8 mouse cellular contexts compared by ENCODE assay signal in genomic region chr5:96161578-96162398, GRCm38 (mm10). TPM values are rescaled to one million over a fixed set of nuclear protein-coding genes. Genes with fewer than 3 reads are reported as not detected.
DNase-seq lines count a peak whose midpoint lies in the region; ATAC-seq and TF ChIP-seq lines count a peak whose summit lies in the region.

No protein-coding gene starts in this region.

- H3K27me3 ChIP-seq in hindbrain, embryonic 10.5 days (ENCODE audit: insufficient read depth, poor library complexity, severe bottlenecking), result no peaks in the 10 kb centered on the region
- H3K27me3 ChIP-seq in lung, embryonic 14.5 days (ENCODE audit: insufficient read depth, low read length), result no peaks in the 10 kb centered on the region

- H3K27ac ChIP-seq in ES-E14 (ENCODE audit: insufficient read depth, low read depth, low read length, poor library complexity, severe bottlenecking), result peak overlapping the region; percentile 64
- H3K27ac ChIP-seq in hindbrain, embryonic 10.5 days, result peak overlapping the region; percentile 99
- peak overlapping the region; percentile 99 for H3K27ac ChIP-seq in lung, embryonic 14.5 days (ENCODE audit: low read depth)
- H3K27ac ChIP-seq in olfactory bulb, adult 2 months (ENCODE audit: insufficient read depth, low read depth, low read length), result peak overlapping the region; percentile 99

- in situ Hi-C loops in ES-E14 (cut with MboI; ENCODE audit: low sequenced_read_pairs in 2 of 2, unreplicated experiment in 2 of 2), result no loop called here

- 0 out of 2 replicates have a peak, but pooled peaks have one; percentile 18 for TF ChIP-seq POLR2A in olfactory bulb, adult 2 months (IDR thresholded peaks at IDR 0.05; ENCODE audit: insufficient read depth, low read depth, low read length)

- no peaks in the 10 kb centered on the region for H3K36me3 ChIP-seq in ES-E14 (ENCODE audit: control insufficient read depth, insufficient read depth, low read length, poor library complexity, severe bottlenecking)
- no peaks in the 10 kb centered on the region for H3K36me3 ChIP-seq in hindbrain, embryonic 10.5 days
- H3K36me3 ChIP-seq in lung, embryonic 14.5 days (ENCODE audit: insufficient read depth), result no peaks in the 10 kb centered on the region

- no peak for DNase-seq in ES-E14 (ENCODE audit: low read depth, low spot score)
- DNase-seq in cerebellum, adult 18-20 months, result peak; percentile 65 to 74
- DNase-seq in forelimb bud, embryonic 11.5 days (ENCODE audit: low read depth, low spot score), result peak; percentile 37
- peak; percentile 66 for DNase-seq in hindbrain, embryonic 10.5 days (ENCODE audit: low spot score)
- peak; percentile 20 for DNase-seq in layer of hippocampus, adult 9-10 months (ENCODE audit: low spot score)
- DNase-seq in lung, embryonic 14.5 days, result peak; percentile 64
- peak; percentile 56 to 71 for DNase-seq in thymus, adult 18-20 months

- H3K4me2 ChIP-seq in lung, embryonic 14.5 days, result peak overlapping the region; percentile 60

- peak overlapping the region; percentile 85 to 90 for H3K4me3 ChIP-seq in ES-E14 (ENCODE audit: insufficient read depth in 1 of 2, low read depth in 1 of 2, low read length in 2 of 2, poor library complexity in 1 of 2, severe bottlenecking in 1 of 2)
- peak overlapping the region; percentile 93 for H3K4me3 ChIP-seq in hindbrain, embryonic 10.5 days
- peak overlapping the region; percentile 93 for H3K4me3 ChIP-seq in lung, embryonic 14.5 days (ENCODE audit: low read depth, low read length)
- peak overlapping the region; percentile 92 for H3K4me3 ChIP-seq in olfactory bulb, adult 2 months (ENCODE audit: insufficient read depth, low read depth, low read length)

- under 1% methylated on average over 113 of the region's 114 CpGs for WGBS in hindbrain, embryonic 10.5 days
- WGBS in lung, embryonic 14.5 days, result under 1% methylated on average over 91 of the region's 114 CpGs
- under 1% methylated on average over 106 of the region's 114 CpGs for WGBS in olfactory bulb, adult 2 months

- H3K9ac ChIP-seq in ES-E14 (ENCODE audit: insufficient read depth, low read depth, low read length, poor library complexity, severe bottlenecking), result peak overlapping the region; percentile 86
- H3K9ac ChIP-seq in lung, embryonic 14.5 days, result peak overlapping the region; percentile 98

- peaks cover 2 to 4% of the 10 kb centered on the region in 2 experiments; a peak in 2 of 4 replicates for H3K4me1 ChIP-seq in ES-E14 (ENCODE audit: control insufficient read depth in 2 of 2, insufficient read depth in 2 of 2, low read length in 2 of 2, poor library complexity in 1 of 2)
- H3K4me1 ChIP-seq in hindbrain, embryonic 10.5 days (replicated peaks), result peaks cover 22% of the 10 kb centered on the region
- H3K4me1 ChIP-seq in lung, embryonic 14.5 days (ENCODE audit: insufficient read depth), result peaks cover 17% of the 10 kb centered on the region
- H3K4me1 ChIP-seq in olfactory bulb, adult 2 months (ENCODE audit: control insufficient read depth, insufficient read depth, low read length), result no peaks in the 10 kb centered on the region

- peak; percentile 48 for ATAC-seq in lung, embryonic 14.5 days (ENCODE audit: insufficient read depth)

- H3K9me3 ChIP-seq in ES-E14 (ENCODE audit: control insufficient read depth, insufficient read depth, low read depth, low read length), result no peaks in the 10 kb centered on the region
- H3K9me3 ChIP-seq in hindbrain, embryonic 10.5 days, result no peaks in the 10 kb centered on the region
- H3K9me3 ChIP-seq in lung, embryonic 14.5 days (ENCODE audit: low read depth, low read length), result no peaks in the 10 kb centered on the region

- TF ChIP-seq CTCF in lung, embryonic 14.5 days (IDR thresholded peaks at IDR 0.05; ENCODE audit: low read depth), result no peak
- no peak for TF ChIP-seq CTCF in olfactory bulb, adult 2 months (IDR thresholded peaks at IDR 0.05; ENCODE audit: insufficient read depth, low read depth, low read length)

TF ChIP-seq in ES-E14, 5 proteins besides CTCF, POLR2A, EP300 and RAD21:
- TF ChIP-seq ZC3H11A (IDR thresholded peaks at IDR 0.05; ENCODE audit: borderline replicate concordance, low read depth, low read length), result no peak
- no peak for TF ChIP-seq MAFK (IDR thresholded peaks at IDR 0.05; ENCODE audit: insufficient read depth, low read depth, low read length)
- TF ChIP-seq HCFC1 (IDR thresholded peaks at IDR 0.05; ENCODE audit: borderline replicate concordance, insufficient read depth, low read length), result no peak
- TF ChIP-seq CHD2 (IDR thresholded peaks at IDR 0.05; ENCODE audit: low read depth, low read length), result no peak
- no peak for TF ChIP-seq ZNF384 (IDR thresholded peaks at IDR 0.05; ENCODE audit: low read depth, low read length)

RNA-seq across cellular contexts. Expression of gene Cnot6l, which starts 2.2 kb away (rescaled TPM):
- total RNA-seq in ES-E14 (2012; rRNA removed), result 8.4 TPM in 2 replicates
- polyA plus RNA-seq in hindbrain, embryonic 10.5 days (2016; fragmentation: Nextera tagmentation; extraction: Ambion mirVana), result 7.8 and 8.9 TPM in 2 replicates
- polyA plus RNA-seq in lung, embryonic 14.5 days (2014; fragmentation: Nextera tagmentation; extraction: Ambion mirVana), result 27.4 and 31.7 TPM in 2 replicates
- not detected in 2 replicates for polyA plus RNA-seq in olfactory bulb, adult 2 months (2012; ENCODE audit: insufficient read depth, insufficient read length, low replicate concordance, missing spikeins)

RNA-seq across cellular contexts. Expression of gene Mrpl1, which starts 47.5 kb away (rescaled TPM):
- 19.6 and 27.9 TPM in 2 replicates for total RNA-seq in ES-E14 (2012; rRNA removed)
- polyA plus RNA-seq in hindbrain, embryonic 10.5 days (2016; fragmentation: Nextera tagmentation; extraction: Ambion mirVana), result 19.4 and 19.7 TPM in 2 replicates
- 19.8 and 22.1 TPM in 2 replicates for polyA plus RNA-seq in lung, embryonic 14.5 days (2014; fragmentation: Nextera tagmentation; extraction: Ambion mirVana)
- polyA plus RNA-seq in olfactory bulb, adult 2 months (2012; ENCODE audit: insufficient read depth, insufficient read length, low replicate concordance, missing spikeins), result not detected in 2 replicates

Comparison
In these comparisons a context has a peak if more than half of its experiments do, and no peak if none do; other contexts are left out.
1. RNA of gene Mrpl1, which starts 47.5 kb away (polyA plus RNA-seq): 19.8 to 22.1 TPM in lung, embryonic 14.5 days and 19.4 to 19.7 TPM in hindbrain, embryonic 10.5 days; not detected in olfactory bulb, adult 2 months; every median in the first group is over 10 times any median in the second.
2. Peak in every context shown above with its lines, with median percentiles within 50 percentile points of each other: H3K27ac ChIP-seq and H3K4me3 ChIP-seq.